Mouse (Mus musculus) liver, adult 2 months (tissue): ENCODE measurements around the gene Ythdf1.

Experiments used
- CTCF ChIP-seq: fragments of 200-500 bp; IDR thresholded peaks from 2 replicates; pipeline ENCODE4 v1.5.1; 2011; ENCODE audit warnings: low read depth, low read length, control low read depth
- POLR2A ChIP-seq: fragments of 200-500 bp; IDR thresholded peaks from 2 replicates; pipeline ENCODE4 v1.6.1; 2011; ENCODE audit warnings: low read length, control low read depth; ENCODE audit not compliant: insufficient read depth; ENCODE audit errors: extremely low read depth

DNA sequence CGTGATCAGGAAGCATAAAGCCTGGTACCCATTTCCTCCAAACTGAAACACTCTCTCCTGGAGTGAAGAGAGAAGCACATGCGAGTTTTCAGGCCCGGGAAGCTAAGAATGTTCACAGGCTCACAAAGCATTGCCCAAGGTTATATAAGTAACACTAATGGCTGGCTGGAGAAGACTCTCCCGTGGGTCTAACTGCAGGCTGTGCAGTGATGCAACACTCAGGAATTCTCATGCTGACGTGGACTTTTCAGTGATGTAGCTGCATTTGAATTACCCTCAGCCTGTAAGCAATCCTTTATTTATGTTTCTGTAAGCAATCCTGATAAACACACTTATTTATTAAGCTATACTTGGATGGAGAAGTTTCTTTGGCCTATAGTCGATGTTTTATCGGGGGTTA, 38.9 kb upstream of the Ythdf1 start:
- no peak for TF ChIP-seq POLR2A
- TF ChIP-seq CTCF = no peak
